Mouse (Mus musculus) embryonic stem cell, embryonic (primary cell): ENCODE results near the gene Pmpca.

Experiments used
- CTCF ChIA-PET, 4 experiments: fragments of 300-600 bp in 2 of 4; fragments of 350-600 bp in 2 of 4; sonication (Branson Sonifier 250); formaldehyde crosslinking; loops; one replicate each; lab custom pipeline; 2022; ENCODE audit warnings: inconsistent platforms in 2 of 4; lab: Charles Lee
- POLR2A ChIA-PET, 4 experiments: fragments of 300-600 bp in 2 of 4; fragments of 350-600 bp in 2 of 4; sonication (Branson Sonifier 250); formaldehyde crosslinking; loops; one replicate each; lab custom pipeline; 2022; ENCODE audit warnings: antibody characterized with exemption in 4 of 4, inconsistent platforms in 1 of 4; lab: Charles Lee

Gene Pmpca

GRCm38 (mm10) chr2:26429851-26430250 lies 40.7 kb downstream of the Pmpca start:
- POLR2A ChIA-PET, result interaction anchor here in 3 of 4 experiments (0.5 to 4.1 kb wide), 17 partner anchors 9 to 380 kb away, joined by 3 to 28 read pairs (median 6); partner anchors contain the start of genes Inpp5e (in 1 of the 3) and Sec16a (in 1 of the 3)
- CTCF ChIA-PET, result interaction anchor here in 3 of 4 experiments (0.5 to 2.1 kb wide), 9 partner anchors 9 to 53 kb away, joined by 3 to 8 read pairs (median 3); partner anchors contain the start of genes Inpp5e (in 2 of the 3) and Sec16a (in 1 of the 3)

GRCm38 (mm10) chr2:26434791-26435572 lies 45.8 kb downstream of the Pmpca start:
- POLR2A ChIA-PET, result interaction anchor here in 3 of 4 experiments (0.9 to 3.6 kb wide), 17 partner anchors 8 to 111 kb away, joined by 3 to 31 read pairs (median 5); partner anchors contain the start of genes Sec16a (in 3 of the 3) and Inpp5e (in 2 of the 3)
- CTCF ChIA-PET, result interaction anchor here in 1 of 4 experiments (2.5 kb wide), 1 partner anchor 26 kb away, joined by 9 read pairs; the partner anchor contains the start of gene Inpp5e

GRCm38 (mm10) chr2:26437221-26437620 lies 48.1 kb downstream of the Pmpca start:
- ChIA-PET POLR2A (interaction anchor here in 3 of 4 experiments (0.8 to 14.9 kb wide), 16 partner anchors 8 to 167 kb away, joined by 3 to 297 read pairs (median 4); partner anchors contain the start of genes Sec16a (in 2 of the 3), Agpat2 (in 1 of the 3), Entr1 (in 1 of the 3) and Inpp5e (in 1 of the 3)), CTCF (interaction anchor here in 1 of 4 experiments (2.5 kb wide), 1 partner anchor 28 kb away, joined by 11 read pairs; the partner anchor contains the start of gene Inpp5e)

GRCm38 (mm10) chr2:26438373-26438772 lies 49.2 kb downstream of the Pmpca start:
- ChIA-PET CTCF (interaction anchor here in 1 of 4 experiments (1.0 to 2.5 kb wide), 2 partner anchors 8 to 29 kb away, joined by 3 to 11 read pairs; partner anchors contain the start of gene Inpp5e), POLR2A (interaction anchor here (0.7 to 14.9 kb wide), 20 partner anchors 8 to 118 kb away, joined by 3 to 297 read pairs (median 4); partner anchors contain the start of genes Inpp5e (in 3 of the 4), Entr1 (in 1 of the 4), Pmpca (in 1 of the 4) and Snapc4 (in 1 of the 4))

DNA sequence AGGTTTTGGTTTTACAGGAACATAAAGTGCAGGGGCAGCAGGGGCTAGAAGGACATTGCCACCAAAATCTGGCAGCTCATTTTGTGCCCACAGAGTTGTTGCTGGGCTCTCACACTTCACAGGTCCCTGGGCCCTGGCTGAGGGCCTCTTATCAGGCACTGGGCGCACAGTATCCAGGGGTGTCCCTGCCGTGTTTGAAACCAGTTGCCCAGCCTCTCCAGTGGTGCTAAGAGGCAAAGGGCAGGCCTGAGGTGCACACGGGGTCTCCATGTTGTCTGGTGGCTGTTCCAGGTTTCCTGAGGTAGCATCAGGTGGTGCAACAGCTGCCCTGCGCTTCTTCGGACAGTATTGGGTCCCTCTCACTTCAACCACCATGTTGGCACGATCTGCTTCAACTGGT lies 50.5 kb downstream of the Pmpca start:
- POLR2A ChIA-PET, result interaction anchor here in 2 of 4 experiments (1.3 to 14.9 kb wide), 6 partner anchors 9 to 127 kb away, joined by 3 to 297 read pairs (median 7); partner anchors contain the start of gene Inpp5e (in 1 of the 2)
- CTCF ChIA-PET, result no interaction called here

DNA sequence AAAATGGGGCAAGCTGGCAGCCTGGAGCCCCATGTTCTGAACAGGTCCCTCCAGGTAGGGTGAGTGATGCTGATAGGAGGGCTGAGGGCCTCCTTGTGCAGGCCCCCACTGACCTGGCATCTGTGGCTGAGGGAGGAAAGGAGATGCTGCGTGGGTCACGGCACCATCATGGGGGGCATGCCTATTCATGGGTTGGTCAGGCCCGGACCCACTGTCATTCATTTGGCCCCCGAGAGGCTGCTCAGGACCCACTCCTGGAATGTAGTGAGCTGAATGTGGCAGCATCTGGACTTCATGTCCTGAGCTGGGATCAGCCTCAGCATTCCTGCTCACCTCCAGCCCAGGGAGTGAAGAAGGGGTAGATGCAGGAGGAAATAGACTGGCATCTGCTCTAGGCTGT lies 52.1 kb downstream of the Pmpca start:
- CTCF ChIA-PET, result no interaction called here

GRCm38 (mm10) chr2:26441688-26442087 lies 52.5 kb downstream of the Pmpca start:
- POLR2A ChIA-PET, result interaction anchor here in 3 of 4 experiments (0.6 to 14.9 kb wide), 29 partner anchors 8 to 200 kb away, joined by 3 to 469 read pairs (median 7); partner anchors contain the start of genes Entr1 (in 2 of the 3), Inpp5e (in 2 of the 3), Pmpca (in 2 of the 3) and Agpat2 (in 1 of the 3)
- CTCF ChIA-PET, result no interaction called here

More for the DNA sequence above, 52.1 kb downstream of the Pmpca start:
- POLR2A ChIA-PET, result interaction anchor here in 3 of 4 experiments (0.5 to 14.9 kb wide), 26 partner anchors 9 to 230 kb away, joined by 3 to 469 read pairs (median 6); partner anchors contain the start of genes Entr1 (in 2 of the 3), Inpp5e (in 2 of the 3), Pmpca (in 2 of the 3) and Agpat2 (in 1 of the 3)

- CTCF ChIA-PET, result interaction anchor here in 2 of 4 experiments (0.6 to 1.2 kb wide), 4 partner anchors 17 to 289 kb away, joined by 3 to 4 read pairs (median 3); partner anchors contain the start of gene Inpp5e (in 1 of the 2)
- POLR2A ChIA-PET, result interaction anchor here in 3 of 4 experiments (0.6 to 14.9 kb wide), 76 partner anchors 8 to 736 kb away, joined by 3 to 469 read pairs (median 5); partner anchors contain the start of genes Inpp5e (in 3 of the 3), Agpat2 (in 2 of the 3), Entr1 (in 2 of the 3) and Pmpca (in 2 of the 3)
These were observed 53.7 kb downstream of the Pmpca start for GRCm38 (mm10) chr2:26442843-26443242.

- POLR2A ChIA-PET, result interaction anchor here in 3 of 4 experiments (0.8 to 14.9 kb wide), 53 partner anchors 9 to 468 kb away, joined by 3 to 469 read pairs (median 7); partner anchors contain the start of genes Inpp5e (in 3 of the 3), Camsap1 (in 2 of the 3), Surf6 (in 2 of the 3) and Agpat2 (in 1 of the 3)
- CTCF ChIA-PET, result interaction anchor here in 2 of 4 experiments (0.5 to 1.2 kb wide), 2 partner anchors 35 to 94 kb away, joined by 3 to 4 read pairs; partner anchors contain the start of gene Inpp5e (in 1 of the 2)
These were observed 54.7 kb downstream of the Pmpca start for GRCm38 (mm10) chr2:26443876-26444275.

- CTCF ChIA-PET, result interaction anchor here in 1 of 4 experiments (0.7 kb wide), 1 partner anchor 211 kb away, joined by 3 read pairs; no protein-coding TSS in a partner anchor
- POLR2A ChIA-PET, result interaction anchor here in 3 of 4 experiments (0.5 to 14.9 kb wide), 42 partner anchors 9 to 468 kb away, joined by 3 to 469 read pairs (median 11); partner anchors contain the start of genes Inpp5e (in 3 of the 3), Camsap1 (in 2 of the 3), Surf6 (in 2 of the 3) and Agpat2 (in 1 of the 3)
These were observed 55.2 kb downstream of the Pmpca start for GRCm38 (mm10) chr2:26444368-26444767.

GRCm38 (mm10) chr2:26444946-26445665 lies 56.0 kb downstream of the Pmpca start, which contains the start of gene Sec16a:
TSS of gene Sec16a (minus strand) at chr2:26445216.
- CTCF ChIA-PET, result interaction anchor here (0.6 to 1.9 kb wide), 35 partner anchors 13 to 1536 kb away, joined by 3 to 28 read pairs (median 4); partner anchors contain the start of genes Inpp5e (in 2 of the 4), Agpat2 (in 1 of the 4), Dnlz (in 1 of the 4) and Gm20532 (in 1 of the 4)
- POLR2A ChIA-PET, result interaction anchor here (0.5 to 14.9 kb wide), 178 partner anchors 8 to 1173 kb away, joined by 3 to 469 read pairs (median 5); partner anchors contain the start of genes Agpat2 (in 3 of the 4), Inpp5e (in 3 of the 4), Surf6 (in 3 of the 4) and Dnlz (in 2 of the 4)

GRCm38 (mm10) chr2:26445666-26446445 lies 56.7 kb downstream of the Pmpca start:
- POLR2A ChIA-PET, result interaction anchor here (0.6 to 14.9 kb wide), 178 partner anchors 9 to 1174 kb away, joined by 3 to 469 read pairs (median 5); partner anchors contain the start of genes Agpat2 (in 3 of the 4), Inpp5e (in 3 of the 4), Surf6 (in 3 of the 4) and Dnlz (in 2 of the 4)
- CTCF ChIA-PET, result interaction anchor here (0.6 to 1.9 kb wide), 34 partner anchors 12 to 1537 kb away, joined by 3 to 28 read pairs (median 4); partner anchors contain the start of genes Inpp5e (in 2 of the 4), Agpat2 (in 1 of the 4), Dnlz (in 1 of the 4) and Gm20532 (in 1 of the 4)

GRCm38 (mm10) chr2:26446671-26447070 lies 57.5 kb downstream of the Pmpca start:
- POLR2A ChIA-PET, result interaction anchor here in 3 of 4 experiments (0.7 to 14.9 kb wide), 40 partner anchors 11 to 456 kb away, joined by 3 to 469 read pairs (median 13); partner anchors contain the start of genes Inpp5e (in 3 of the 3), Dnlz (in 1 of the 3), Gm20532 (in 1 of the 3) and Snapc4 (in 1 of the 3)
- CTCF ChIA-PET, result interaction anchor here in 3 of 4 experiments (0.5 to 1.9 kb wide), 8 partner anchors 13 to 148 kb away, joined by 3 to 28 read pairs (median 4); partner anchors contain the start of gene Inpp5e (in 2 of the 3)
